Mouse (Mus musculus): ENCODE measurements around the gene Otc. TPM values are rescaled to one million over a fixed set of nuclear protein-coding genes. Genes with fewer than 3 reads are reported as not detected.

The Otc gene
- total and polyA plus RNA-seq, 3 experiments = 0.22 TPM; not detected in 2

DNA sequence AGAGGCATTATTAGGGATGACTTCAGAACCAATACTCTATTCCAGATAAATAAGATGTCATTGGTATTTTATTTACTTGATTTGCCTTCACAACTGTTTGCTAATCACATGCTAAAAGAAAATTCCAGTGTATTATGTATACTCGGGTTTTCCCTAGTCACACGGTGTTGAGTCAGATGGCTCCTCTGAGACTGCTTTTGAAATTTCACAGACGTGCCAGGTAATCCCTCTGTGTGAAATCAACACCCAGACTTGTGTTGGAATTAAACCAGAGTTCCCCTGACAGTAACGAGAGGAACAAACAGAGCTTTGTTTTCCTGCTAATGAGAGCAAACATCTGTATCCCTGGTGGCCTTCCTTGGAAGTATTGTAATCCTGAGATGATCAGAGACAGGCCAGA, 103.8 kb downstream of the Otc start:
- Histone ChIP-seq H3K27me3 (ENCODE audit: insufficient read depth, low read length) (no peaks in the 10 kb centered on the region), H3K4me1 (ENCODE audit: insufficient read depth, low read depth, low read length) (no peaks in the 10 kb centered on the region), H3K4me3 (ENCODE audit: low read depth, low read length) (no peak overlapping the region), H3K9me3 (replicated peaks) (no peaks in the 10 kb centered on the region), H3K36me3 (replicated peaks) (no peaks in the 10 kb centered on the region)
- no peak for DNase-seq (ENCODE audit: low spot score)
- no peak for TF ChIP-seq GATA2 (IDR thresholded peaks at IDR 0.05; ENCODE audit: borderline replicate concordance, low read depth, low read length)
- no peak for TF ChIP-seq TAL1 (conservative IDR thresholded peaks at IDR 0.05; ENCODE audit: low read depth, low read length)
- no peak for TF ChIP-seq POLR2AphosphoS5 (IDR thresholded peaks at IDR 0.05; ENCODE audit: insufficient replicate concordance, low read depth, low read length)
- TF ChIP-seq CTCF (IDR thresholded peaks at IDR 0.05; ENCODE audit: low read depth, low read length) = no peak
- no peak for TF ChIP-seq GATA1 (IDR thresholded peaks at IDR 0.05; ENCODE audit: borderline replicate concordance, low read length)
- no peak for ATAC-seq (ENCODE audit: extremely low read depth, insufficient number of reproducible peaks, low FRiP score, poor library complexity, severe bottlenecking)

Other genes with a start within 250 kb of the Otc start
- not detected in 2 replicates for gene Srpx, start 134.6 kb upstream of the Otc start, total RNA-seq (2014; fragmentation: Nextera tagmentation)
- gene Srpx, start 134.6 kb upstream of the Otc start, total RNA-seq (2017) = not detected in 2 replicates
- not detected in 2 replicates for gene Srpx, start 134.6 kb upstream of the Otc start, polyA plus RNA-seq (2012)
- 25.8 and 26.3 TPM in 2 replicates for gene Rpgr, start 35.4 kb upstream of the Otc start, total RNA-seq (2014; fragmentation: Nextera tagmentation)
- gene Rpgr, start 35.4 kb upstream of the Otc start, total RNA-seq (2017) = 15.5 and 17.0 TPM in 2 replicates
- 0.63 and 1.00 TPM in 2 replicates for gene Rpgr, start 35.4 kb upstream of the Otc start, polyA plus RNA-seq (2012)
- not detected in 2 replicates for gene Tspan7, start 232.9 kb downstream of the Otc start, total RNA-seq (2014; fragmentation: Nextera tagmentation)
- gene Tspan7, start 232.9 kb downstream of the Otc start, total RNA-seq (2017) = under 0.01 TPM in 1 of 2 replicates, not detected in the other
- not detected in 2 replicates for gene Tspan7, start 232.9 kb downstream of the Otc start, polyA plus RNA-seq (2012)

Measured in G1E (cell line).